Mouse (Mus musculus) WW6 (cell line): ENCODE results near the gene Syt2.

Source experiments
- DNase-seq: peaks from one replicate; pipeline ENCODE4 v3.0.0-alpha.2; 2013; ENCODE audit warnings: low read depth, low spot score

The Syt2 gene

DNA sequence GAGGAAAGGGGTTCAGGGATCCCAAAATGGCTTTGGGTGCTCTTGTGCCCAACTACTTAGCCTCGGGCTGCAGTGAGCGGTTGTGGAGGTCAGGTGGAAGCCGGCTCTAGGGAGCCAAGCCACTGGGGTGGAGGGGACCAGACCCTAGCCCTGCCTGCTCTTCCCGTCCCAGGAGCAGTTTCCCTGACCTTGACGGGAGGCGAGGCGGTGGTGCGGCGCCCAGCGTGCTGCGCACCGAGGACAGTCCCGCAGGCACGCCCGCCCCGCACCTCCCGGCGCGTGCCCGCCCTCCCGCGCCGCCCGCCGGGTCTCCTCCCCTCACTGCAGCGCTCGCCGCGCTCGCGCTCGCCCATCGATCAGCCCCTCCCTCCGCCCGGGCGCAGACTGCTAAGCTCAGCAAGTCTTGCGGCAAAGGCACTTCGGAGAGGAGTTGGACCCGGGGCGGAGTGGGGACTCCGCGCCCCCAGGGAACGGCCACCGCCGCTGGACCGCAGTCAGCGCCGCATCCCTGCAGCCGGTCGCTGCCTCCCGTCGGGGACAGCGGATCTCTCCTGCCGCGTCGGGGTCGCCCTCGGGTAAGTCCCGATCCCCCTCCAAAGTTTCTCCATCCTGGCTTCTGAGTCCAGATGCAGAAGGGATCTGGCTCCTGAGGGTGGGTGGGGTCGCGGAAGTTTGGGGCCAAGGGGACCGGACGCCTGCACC lies at the start of gene Syt2:
Gene Syt2, plus strand, starts transcription at position 417 of the 702 bp plus-strand sequence.
- peak; percentile 39 for DNase-seq

DNA sequence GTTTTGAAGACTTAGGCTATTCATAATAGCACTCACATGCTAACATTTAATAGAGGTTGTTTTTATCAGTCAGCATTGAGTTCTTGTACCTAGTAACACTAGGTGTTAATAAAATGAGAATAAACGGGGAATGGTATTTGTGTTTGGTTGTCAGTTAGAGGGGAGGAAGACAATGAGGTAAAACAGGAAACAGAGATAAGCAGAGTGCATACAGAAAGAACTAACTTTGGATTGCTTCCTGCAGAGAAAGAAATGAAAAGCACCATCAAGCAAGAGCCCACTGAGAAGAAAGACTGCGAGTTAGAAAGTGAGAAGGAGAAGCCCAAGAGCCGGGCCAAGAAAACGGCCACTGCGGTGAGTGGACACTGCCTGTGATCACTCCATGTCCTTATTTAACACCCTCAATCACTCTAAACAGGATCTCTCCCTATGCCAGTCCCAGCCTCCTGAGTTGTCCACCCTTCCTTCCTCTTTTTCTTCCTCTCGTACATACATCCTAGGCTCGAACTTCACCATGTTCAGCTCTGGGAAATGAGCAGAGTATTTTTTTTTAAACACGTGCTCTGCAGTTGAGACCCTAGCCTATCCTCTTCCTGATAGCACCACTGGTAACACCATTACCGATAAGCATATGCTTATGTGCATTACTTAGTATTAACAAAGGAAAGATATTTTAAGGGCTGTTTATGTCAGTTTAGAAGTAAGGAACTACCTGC lies 49.0 kb upstream of the Syt2 start:
- no peak for DNase-seq

GRCm38 (mm10) chr1:134604086-134604485 lies 42.4 kb upstream of the Syt2 start:
- DNase-seq, result no peak

GRCm38 (mm10) chr1:134605670-134606069 lies 40.8 kb upstream of the Syt2 start:
- DNase-seq, result no peak

DNA sequence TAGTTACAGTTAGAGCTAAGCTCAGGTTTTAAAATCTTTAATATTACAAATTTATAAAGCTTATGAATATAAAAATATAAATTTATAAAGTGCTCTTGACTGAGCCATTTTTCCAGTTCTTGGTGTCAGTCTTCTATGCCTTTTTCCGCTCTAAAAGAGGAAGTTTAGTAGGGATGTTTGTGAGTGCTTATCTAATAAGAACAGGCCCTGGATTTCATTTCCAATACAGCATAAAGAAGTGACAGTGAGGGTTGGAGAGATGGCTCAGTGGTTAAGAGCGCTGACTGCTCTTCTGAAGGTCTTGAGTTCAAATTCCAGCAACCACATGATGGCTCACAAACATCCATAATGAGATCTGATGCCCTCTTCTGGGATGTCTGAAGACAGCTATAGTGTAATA lies 40.1 kb upstream of the Syt2 start:
- no peak for DNase-seq

DNA sequence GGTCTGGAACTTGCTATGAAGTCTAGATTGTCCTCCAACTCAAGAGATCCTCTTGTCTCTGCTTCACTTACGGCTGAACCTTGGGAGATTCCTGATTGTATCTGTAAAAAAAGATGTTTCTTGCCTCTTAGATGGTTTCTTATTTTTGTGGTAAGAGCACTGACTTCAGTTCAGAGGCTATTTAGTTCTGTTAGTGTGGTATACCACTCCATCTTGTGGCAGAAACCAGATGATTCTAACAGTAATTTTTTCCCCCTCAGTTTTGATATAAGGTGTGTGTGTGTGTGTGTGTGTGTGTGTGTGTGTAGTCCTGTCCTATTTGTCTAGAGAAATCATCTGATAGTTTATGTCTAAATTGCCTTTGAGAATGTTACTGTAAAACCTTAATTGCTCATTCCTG lies 39.2 kb upstream of the Syt2 start:
- no peak for DNase-seq

- DNase-seq, result no peak
Measured at GRCm38 (mm10) chr1:134609172-134609571, 37.3 kb upstream of the Syt2 start.

DNA sequence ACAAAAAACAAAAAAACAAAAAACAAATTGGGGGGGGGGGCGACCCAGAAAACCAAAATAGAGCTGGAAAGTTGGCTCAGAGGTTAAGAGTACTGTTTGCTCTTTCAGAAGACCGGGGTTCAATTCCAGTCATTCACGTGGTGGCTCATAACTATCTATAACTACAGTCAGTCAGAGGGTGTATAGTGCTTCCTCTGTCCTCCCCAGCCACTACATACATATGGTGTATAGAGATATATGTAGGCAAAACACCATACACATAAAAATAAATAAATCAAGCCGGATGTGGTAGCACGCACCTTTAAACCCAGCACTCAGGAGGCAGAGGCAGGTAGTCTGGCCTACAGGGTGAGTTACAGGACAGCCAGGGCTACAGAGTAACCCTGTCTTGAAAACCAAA lies 31.9 kb upstream of the Syt2 start:
- no peak for DNase-seq

GRCm38 (mm10) chr1:134614988-134615387 lies 31.5 kb upstream of the Syt2 start:
- no peak for DNase-seq

GRCm38 (mm10) chr1:134617656-134618055 lies 28.8 kb upstream of the Syt2 start:
- DNase-seq, result no peak

- DNase-seq, result no peak
Measured at GRCm38 (mm10) chr1:134625325-134625724, 21.2 kb upstream of the Syt2 start.

DNA sequence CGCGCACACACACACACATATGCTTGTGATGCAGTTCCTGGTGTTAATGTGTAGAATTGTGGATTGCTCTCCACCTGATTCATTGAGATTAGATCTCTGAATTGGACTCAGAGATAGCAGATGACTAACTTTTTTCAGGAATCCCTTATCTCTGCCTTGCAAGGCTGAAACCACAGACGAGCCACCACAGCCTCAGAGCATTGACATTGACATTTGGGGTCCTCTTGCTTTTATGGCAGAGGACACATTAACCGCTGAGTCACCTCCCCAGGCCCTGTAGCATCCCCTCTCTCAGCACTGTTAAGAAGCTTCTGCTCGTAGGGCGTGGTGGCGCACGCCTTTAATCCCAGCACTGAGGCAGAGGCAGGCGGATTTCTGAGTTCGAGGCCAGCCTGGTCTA lies 17.0 kb upstream of the Syt2 start:
- DNase-seq, result no peak

DNA sequence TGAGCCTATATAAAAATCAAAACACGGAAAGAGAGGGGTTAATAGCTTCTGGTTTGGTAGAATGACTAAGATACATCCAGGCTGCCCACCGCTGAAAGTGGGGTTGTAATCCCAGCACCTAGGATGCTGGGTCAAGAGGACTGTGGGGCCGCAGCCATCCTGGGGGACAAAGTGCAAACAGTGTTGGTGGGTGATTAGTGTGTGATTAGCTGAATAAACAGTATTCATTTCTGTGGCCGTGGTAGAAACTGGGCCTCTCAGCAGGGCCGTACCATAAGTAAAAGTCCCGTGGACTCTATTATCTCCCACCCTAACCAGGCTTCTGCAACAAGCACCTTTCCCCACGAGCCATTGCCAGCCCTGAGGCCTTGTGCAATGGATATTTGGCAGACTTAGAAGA lies 12.2 kb upstream of the Syt2 start:
- no peak for DNase-seq

- DNase-seq, result no peak
Measured at GRCm38 (mm10) chr1:134636245-134636644, 10.2 kb upstream of the Syt2 start.

DNA sequence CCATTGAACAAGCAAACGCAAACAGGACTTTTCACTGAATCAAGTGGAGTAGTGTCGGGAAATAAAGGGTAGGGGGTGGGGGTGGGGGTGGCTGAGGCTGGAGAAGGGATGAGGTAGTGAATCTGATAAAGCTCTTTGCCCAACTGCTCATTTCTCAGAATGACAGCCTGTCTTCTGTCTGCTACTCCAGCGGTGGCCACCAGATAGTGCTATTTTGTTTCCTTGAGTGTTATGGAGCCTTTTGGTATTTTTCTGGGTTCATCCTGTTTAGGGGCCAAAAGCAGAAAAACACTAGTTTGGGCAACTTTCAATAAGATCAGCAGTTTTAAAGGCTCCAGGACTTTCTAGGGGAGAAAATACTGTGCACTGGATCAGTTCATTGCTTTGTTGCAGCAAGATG lies 9.8 kb upstream of the Syt2 start:
- no peak for DNase-seq

DNA sequence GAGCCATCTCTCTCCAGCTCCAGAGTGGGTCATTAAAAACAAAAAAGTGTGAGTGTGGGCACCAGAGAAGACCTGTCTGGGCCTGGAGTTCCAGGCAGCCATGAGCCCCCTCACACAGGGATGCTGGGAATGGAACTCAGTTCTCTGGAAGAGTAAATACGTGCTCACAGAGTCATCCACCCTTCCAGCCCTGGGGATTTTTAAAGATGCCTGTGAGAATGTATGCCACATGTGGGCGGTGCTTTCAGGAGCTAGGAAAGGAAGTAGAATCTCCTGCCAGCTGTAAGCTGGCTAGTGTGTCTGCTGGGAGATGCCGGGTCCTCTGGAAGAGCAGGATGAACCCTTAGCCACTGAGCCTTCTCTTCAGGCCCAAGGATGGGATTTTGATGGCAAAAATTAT lies 8.4 kb upstream of the Syt2 start:
- DNase-seq, result no peak

- DNase-seq, result no peak
Measured at GRCm38 (mm10) chr1:134638522-134638921, 8.0 kb upstream of the Syt2 start.

- DNase-seq, result no peak
Measured at GRCm38 (mm10) chr1:134639460-134639859, 7.0 kb upstream of the Syt2 start.

GRCm38 (mm10) chr1:134641507-134641906 lies 5.0 kb upstream of the Syt2 start:
- no peak for DNase-seq

GRCm38 (mm10) chr1:134643702-134644101 lies 2.8 kb upstream of the Syt2 start:
- DNase-seq, result no peak

DNA sequence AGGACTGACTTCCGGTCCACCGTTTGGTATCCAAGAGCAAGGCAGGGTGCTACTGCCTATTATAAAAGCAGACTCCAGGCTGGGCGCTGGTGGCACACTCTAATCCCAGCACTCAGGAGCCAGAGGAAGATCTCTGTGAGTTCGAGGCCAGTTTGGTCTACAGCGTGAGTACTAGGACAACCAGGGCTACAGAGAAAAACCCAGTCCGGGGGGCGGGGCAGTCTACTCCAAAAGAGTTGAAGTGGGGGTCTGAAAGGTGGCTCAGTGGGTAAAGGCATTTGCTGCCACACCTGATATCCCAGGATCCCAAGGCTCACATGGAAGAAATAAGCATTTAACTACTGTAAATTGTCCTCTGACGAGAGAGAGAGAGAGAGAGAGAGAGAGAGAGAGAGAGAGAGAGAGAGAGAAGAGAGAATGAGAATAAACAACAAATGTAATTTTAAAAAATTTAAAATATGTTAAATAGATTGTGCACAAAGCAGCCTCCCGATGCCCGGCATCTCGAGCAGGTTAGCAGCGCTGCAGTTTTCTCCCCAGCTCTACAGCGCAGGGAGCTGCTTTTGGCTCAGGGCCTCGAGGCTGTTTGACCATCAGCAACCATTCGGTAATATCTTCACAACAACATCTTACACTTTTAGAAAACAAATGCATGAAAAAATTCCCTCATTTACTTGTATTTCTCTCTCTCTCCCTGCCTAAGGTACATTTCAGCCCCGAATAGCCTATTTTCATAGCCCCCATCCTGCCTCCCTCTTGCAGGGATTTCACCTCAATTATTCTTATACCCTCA lies 873 bp upstream of the Syt2 start:
- DNase-seq, result no peak

DNA sequence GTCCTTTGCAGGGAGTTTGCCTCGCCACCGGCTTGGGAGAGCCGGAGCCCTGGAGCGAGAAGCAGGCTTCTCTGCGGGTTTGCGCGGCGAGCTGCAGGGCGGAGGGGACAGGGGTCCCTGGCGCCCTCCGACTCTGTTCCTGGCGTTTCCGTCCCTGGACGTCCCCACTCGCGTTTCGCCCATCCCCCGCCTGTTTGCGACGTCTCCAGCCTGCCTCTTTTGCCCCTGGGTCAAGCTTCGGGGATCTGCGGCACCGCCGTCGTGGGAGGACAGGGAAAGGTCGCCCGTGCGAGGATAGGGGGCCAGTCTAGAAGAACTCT lies 446 bp downstream of the Syt2 start:
- no peak for DNase-seq

- DNase-seq, result no peak
Measured at GRCm38 (mm10) chr1:134647591-134647990, 1.1 kb downstream of the Syt2 start.
